Mouse (Mus musculus): ENCODE measurements around the gene Synrg. TPM values are rescaled to one million over a fixed set of nuclear protein-coding genes. Genes with fewer than 3 reads are reported as not detected.

The Synrg gene
- total RNA-seq (2023): 36.6 and 45.6 TPM in 2 replicates

GRCm38 (mm10) chr11:83963991-83964921 is at the start of gene Synrg:
Gene Synrg (plus strand): TSS chr11:83964428.

GRCm38 (mm10) chr11:83941950-83942840 is 22.0 kb upstream of the Synrg start, which contains the start of gene Ddx52:
Gene Ddx52 (plus strand): TSS chr11:83942062.

GRCm38 (mm10) chr11:84069034-84069370 is 104.8 kb downstream of the Synrg start, which contains the start of gene Dusp14:
Gene Dusp14 (minus strand): TSS chr11:84069261.

Other genes with a start within 250 kb of the Synrg start
- gene Wfdc21, start 217.5 kb upstream of the Synrg start, total RNA-seq (2023): 677 and 813 TPM in 2 replicates
- 28.1 and 35.7 TPM in 2 replicates for gene Heatr6, start 210.7 kb upstream of the Synrg start, total RNA-seq (2023)
- not detected in 2 replicates for gene Hnf1b, start 114.4 kb upstream of the Synrg start, total RNA-seq (2023)
- 25.2 and 26.1 TPM in 2 replicates for gene Ddx52, start 22.4 kb upstream of the Synrg start, total RNA-seq (2023)
- gene Dusp14, start 104.8 kb downstream of the Synrg start, total RNA-seq (2023): 0.32 TPM in 1 of 2 replicates, not detected in the other
- 3.1 and 3.7 TPM in 2 replicates for gene Tada2a, start 165.2 kb downstream of the Synrg start, total RNA-seq (2023)
- 15.8 and 19.6 TPM in 2 replicates for gene Acaca, start 165.2 kb downstream of the Synrg start, total RNA-seq (2023)
- not detected in 2 replicates for gene Gm11437, start 203.0 kb downstream of the Synrg start, total RNA-seq (2023)